Mouse (Mus musculus) monocyte, adult 2 months (primary cell): ENCODE results near the gene Col13a1.

ENCODE experiments used
- DNase-seq, 2 experiments: peaks; one replicate each; pipeline ENCODE4 v3.0.0; 2022; ENCODE audit warnings: low spot score in 2 of 2, low read depth in 1 of 2

Gene Col13a1

DNA sequence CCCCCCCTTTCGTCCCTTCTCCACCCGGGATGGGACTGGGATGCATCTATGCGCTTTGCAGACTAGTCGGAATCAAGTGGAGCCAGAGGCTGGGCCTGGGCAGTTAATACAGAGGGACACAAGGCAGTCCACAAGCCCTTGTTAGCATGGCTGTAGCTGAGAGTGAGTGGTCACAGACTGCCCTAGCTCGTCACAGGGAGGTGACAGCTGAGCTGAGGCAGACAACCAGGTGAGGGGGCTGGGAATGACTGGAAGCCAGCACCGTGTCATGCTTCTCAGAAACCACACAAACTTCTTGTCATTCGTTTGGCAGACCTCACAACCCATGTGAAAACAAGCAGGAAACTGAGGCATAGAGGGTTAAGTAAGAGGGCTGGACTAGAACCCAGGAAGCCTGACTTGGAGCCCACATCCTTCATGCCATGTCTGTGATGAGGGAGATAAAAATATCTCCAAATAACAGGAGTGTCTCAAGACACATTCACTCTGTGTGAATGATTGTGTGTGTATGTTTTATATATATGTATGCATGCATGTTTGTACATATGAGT lies 10.8 kb downstream of the Col13a1 start:
- DNase-seq = no peak

- no peak for DNase-seq
These were observed 11.7 kb downstream of the Col13a1 start for GRCm38 (mm10) chr10:61967207-61967606.

DNA sequence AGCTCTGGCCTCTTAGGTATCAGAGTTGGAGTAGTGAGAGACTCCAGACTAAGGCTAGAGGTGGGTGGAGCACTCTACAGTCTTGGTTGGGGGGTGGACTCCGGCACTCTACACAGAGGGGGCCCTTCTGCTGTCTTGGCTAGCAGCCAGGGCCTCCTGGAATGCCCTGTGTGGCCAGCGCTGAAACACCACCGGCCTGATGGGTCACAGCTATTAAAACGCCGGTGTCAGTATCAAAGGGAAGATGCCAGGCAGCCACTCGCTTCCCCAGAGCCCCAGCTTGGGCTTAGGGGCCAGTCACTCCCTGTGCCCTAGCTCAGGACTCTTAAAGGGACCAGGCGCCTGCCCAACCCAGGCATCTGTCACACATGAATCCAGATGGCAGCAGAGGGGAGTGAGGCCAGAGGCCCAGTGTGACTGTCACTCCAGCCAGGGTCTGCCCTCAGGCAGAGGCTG lies 13.5 kb downstream of the Col13a1 start:
- no peak for DNase-seq

DNA sequence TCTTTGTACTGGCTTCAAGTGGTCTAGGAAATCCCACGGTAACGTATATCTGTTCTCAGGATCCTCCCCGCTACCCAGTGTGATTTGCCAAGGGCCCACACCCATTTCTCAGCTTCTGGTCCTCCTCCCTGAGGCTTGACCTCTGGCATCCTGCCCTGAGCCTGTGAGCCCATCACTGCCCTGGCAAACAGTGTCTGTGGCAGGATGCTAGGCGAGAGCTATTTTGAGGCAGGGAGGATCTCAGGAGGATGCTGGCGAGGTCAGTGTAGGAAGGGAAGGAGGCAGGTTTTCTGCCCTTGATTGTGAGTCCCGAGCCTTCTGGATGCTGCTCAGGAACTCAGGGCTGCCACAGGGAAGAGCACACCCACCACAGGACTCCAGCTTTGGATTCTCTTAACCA lies 22.2 kb downstream of the Col13a1 start:
- DNase-seq = no peak

DNA sequence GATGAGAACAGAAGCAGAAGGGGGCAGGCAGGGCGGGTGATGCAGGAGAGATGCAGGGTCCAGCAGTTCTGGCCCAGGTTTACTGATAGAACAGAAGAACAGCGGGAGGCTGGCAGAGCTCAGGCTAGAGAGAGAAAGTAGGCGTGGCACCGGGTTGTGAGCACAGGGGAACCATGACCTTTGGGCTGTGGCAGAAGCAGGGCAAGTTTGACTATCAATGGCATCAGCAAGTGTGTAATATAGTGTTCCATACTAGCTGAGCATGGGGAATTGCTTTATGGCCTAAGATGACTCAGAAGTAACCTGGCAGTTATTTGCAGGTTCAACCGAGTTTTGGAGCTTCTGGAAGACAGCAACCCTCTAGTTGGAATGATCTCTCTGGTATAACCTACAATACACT lies 25.0 kb downstream of the Col13a1 start:
- no peak for DNase-seq

DNA sequence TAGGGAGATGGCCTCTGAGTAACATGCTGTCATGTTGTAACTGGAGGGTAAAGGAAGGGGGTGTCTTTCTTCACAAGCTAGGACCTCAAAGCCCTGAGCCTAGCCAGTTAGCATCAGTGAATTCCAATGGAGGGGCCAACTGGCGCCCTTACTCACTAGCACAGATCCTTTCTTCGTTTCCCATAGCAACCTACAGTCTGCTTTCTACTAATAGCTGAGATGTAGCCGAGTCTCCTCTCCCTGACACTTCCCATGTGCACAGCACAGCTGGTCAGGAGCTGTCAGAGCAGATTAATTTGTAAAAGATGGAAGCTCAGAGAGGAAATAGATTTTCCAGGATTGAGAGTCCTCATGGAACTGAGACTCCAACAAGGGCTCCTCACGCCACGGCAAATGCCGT lies 29.4 kb downstream of the Col13a1 start:
- no peak for DNase-seq

GRCm38 (mm10) chr10:61944386-61944785 lies 34.5 kb downstream of the Col13a1 start:
- DNase-seq = no peak

- DNase-seq = no peak
These were observed 35.4 kb downstream of the Col13a1 start for GRCm38 (mm10) chr10:61943480-61943879.

GRCm38 (mm10) chr10:61942719-61943118 lies 36.2 kb downstream of the Col13a1 start:
- DNase-seq = no peak

DNA sequence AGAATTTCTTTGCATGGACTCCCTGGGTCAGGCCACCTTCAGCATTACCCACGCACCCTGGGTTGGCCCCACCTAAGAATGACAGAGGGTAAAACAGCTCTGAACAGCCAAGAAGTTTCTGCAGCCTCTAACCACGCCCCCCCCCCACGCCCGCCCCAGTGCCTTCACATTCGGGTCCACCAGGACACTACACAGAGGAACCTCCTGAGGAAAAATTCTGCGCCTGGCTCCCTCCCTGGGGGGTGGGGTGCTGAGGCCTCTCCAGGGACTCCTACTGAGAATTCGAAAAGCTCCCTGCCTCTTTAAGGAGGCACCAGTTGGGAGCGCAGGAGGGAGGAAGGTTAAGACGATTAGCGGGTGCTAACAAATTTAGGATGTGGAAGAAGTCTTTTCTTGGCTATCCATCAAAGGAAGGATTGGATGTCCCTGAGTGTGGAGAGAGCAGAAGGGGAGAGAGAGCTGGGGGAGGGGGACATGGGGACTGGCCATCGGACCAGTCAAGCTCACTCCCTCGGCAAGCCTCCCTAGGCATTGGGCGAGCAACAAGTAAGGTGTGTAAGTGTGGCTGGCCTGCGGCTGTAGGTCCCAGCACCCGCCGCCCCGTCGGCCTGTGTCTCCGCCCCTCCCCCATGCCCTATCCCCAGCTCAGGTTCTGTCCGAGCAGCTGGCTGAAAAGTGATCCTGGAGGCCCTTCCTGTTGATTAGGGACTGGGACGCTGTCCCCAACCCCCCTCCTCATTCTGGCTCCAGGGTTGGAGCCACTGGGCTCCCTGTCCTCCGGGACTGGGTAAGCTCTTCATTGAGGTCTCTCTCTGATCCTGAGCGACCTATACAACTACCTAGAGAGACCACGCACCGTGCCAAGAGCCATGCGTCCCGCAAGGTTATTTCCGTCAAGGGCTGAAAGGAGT lies 42.4 kb downstream of the Col13a1 start:
- DNase-seq = no peak

DNA sequence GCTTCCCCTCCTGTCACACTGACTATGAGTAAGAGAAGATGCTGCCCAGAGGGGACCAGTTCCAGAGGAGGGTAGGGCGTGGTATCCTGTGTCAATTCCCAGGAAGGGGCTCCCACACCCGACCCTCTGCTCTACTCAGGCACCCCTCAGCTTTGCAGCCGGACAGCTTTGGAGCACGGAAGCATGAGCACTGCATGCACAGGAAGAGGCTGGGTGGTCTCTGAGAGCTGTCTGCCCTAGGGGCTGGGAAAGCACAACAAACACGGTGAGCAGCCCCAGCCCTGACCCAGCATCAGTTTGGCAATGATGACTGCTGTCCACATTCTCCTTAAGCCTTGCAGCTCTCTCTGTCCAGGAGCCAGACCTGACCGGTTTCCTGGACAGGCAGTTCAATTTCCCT lies 47.2 kb downstream of the Col13a1 start:
- DNase-seq = no peak

DNA sequence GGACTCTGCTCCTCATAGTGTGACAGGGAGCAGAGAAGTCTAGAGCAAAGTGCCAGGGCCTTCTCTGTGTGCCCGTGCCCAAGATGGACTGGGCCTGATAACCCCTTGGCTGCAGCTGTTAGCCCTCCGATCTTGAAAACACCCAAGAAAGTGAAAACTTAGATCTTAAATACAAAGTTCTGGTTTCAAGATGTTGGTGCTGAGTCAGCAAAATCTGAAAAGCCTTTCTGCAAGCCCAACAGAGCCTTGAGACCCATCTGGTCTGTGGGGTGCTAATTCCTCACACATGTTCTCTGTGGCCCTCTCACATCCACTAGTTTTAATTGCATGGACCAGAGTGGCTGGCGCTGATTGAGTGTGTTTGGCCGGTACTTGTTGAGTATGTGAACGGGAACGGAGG lies 49.0 kb downstream of the Col13a1 start:
- no peak for DNase-seq

- DNase-seq = no peak
These were observed 49.9 kb downstream of the Col13a1 start for GRCm38 (mm10) chr10:61928725-61929651.

GRCm38 (mm10) chr10:61925691-61926090 lies 53.2 kb downstream of the Col13a1 start:
- no peak for DNase-seq

GRCm38 (mm10) chr10:61920655-61921365 lies 58.1 kb downstream of the Col13a1 start:
- no peak for DNase-seq

DNA sequence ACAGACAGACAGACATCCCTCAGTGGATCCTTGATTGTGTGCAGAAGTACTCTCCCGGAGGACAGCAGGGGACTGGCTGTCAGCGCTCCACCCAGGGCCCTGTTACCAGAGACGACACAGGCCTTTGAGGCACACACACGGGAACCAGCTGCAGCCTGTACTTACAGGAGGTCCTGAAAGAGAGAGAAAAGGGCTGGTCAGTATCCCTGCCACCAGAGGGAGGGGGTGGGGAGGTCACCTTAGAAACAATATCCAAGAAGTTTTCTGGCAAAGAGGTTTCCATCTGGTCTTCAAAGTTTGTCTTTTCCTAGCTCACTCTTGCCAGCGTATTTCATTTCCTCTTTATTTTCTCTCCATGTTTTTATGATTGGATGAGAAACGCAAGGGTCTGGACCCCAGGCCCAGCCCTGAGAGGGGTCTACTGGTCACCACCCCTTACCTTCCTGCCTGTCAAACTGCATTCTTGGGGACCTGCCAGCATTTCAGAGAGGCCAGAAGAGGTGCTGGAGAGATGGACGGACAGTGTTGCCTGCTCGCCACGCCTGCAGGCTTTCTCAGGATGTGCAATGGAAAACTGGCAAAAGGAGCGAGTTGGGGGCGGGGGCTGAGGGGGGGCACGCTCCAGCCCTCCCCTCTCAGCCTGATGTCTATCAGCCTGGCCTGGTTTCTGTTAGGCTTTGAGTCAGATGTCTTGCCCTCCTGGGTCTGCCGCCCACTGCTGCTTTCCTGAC lies 58.8 kb downstream of the Col13a1 start:
- no peak for DNase-seq

DNA sequence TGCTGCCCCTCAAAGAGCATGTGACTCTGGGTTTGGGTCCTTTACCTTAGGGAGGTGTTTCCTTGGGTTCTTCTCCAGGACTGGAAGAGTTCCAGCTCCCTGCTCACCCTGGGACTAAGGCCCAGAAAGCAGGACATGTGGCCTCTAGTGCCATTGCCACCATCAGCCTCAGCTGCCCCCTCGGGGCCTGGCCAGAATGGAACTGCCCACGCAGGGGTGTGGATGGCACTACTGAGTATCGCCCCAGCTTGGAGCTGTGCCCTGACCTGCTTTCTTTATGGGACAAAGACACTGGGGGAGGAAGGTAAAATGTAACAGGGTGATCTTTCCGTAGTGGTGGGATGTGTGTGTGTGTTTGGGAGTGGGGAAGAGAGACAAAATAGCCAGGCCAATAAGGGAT lies 59.4 kb downstream of the Col13a1 start:
- DNase-seq = no peak

DNA sequence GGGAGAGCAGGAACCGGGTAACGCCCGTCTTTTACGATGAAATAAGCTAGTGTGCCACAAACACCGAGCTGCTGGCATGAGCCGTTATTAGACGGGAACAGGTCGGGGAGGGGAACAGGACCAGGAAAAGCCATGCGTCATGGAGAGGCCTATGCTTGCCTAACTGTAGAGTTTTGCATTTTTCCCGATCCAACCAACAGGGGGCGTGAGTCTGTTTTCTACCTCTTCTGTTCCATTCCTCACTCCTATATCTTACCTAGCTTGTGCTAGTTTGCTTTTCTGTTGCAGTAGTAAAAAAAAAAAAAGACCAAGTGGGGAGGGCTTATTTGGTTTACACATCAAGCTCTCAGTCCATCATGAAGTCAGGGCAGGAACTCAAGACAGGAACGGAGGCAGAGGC lies 61.8 kb downstream of the Col13a1 start:
- DNase-seq = no peak

DNA sequence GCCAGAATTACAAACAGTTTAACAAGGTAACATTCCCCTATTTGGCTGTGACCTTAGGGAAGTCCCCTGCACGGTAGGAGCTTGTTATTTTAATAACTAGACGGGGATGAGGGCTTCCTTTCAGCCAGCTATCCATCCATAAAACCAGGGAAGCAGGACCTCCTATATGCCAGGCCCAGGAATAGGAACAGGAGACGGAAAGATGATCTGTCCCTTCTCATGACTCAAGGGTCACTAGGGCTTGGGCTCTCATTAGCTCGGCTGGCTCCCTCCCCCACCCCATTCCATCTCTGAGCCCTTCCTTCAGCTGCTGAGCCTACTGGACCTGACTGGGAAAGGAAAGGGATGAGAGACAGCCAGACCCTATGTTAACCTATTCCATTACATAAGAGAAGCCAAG lies 67.1 kb downstream of the Col13a1 start:
- no peak for DNase-seq

DNA sequence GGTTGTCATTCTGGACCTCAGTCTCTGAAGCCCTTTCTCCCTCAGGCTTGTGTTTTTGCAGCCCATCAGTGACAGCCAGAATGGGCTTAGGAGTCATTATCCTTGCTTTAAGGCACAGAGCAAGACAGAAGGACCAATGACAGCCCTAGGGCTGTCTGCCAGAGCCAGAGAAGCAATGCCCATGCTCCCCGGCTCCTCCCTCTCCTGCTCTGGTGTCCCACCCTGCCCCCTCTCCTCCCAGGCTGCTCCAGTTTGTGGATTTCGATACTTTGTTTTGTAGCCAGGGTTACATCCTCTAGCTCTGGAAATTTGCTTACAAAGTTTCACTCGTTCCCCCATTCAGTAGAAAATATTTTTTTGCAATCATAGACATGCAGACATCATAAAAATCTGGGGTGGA lies 69.9 kb downstream of the Col13a1 start:
- no peak for DNase-seq
